Mouse (Mus musculus) kidney, embryonic 16.5 days (tissue): ENCODE measurements at regions not wholly inside any gene's neighbourhood (a gene's known extent, or its start where the extent isn't known, plus 50 kb on each side); places are given as distances from the start of the nearest gene placed in this dataset.

Experiments
- ATAC-seq: fragments of 200-750 bp; cut with Nextera tagmentation; 2 replicates; pipeline ENCODE4 v1.8.0; 2017; ENCODE audit warnings: moderate TSS enrichment; ENCODE audit not compliant: low FRiP score, low TSS enrichment
- H3K27ac ChIP-seq: fragments of 300-500 bp; sonication (generic); 2 replicates; pipeline ENCODE4 v1.5.1; 2014; ENCODE audit warnings: low read length
- H3K27me3 ChIP-seq: fragments of 300-500 bp; sonication (generic); 2 replicates; pipeline ENCODE4 v1.6.1; 2014; ENCODE audit warnings: low read length, control low read depth, mixed read lengths; ENCODE audit not compliant: insufficient read depth
- H3K36me3 ChIP-seq: fragments of 300-500 bp; sonication (generic); 2 replicates; pipeline ENCODE4 v1.6.1; 2014; ENCODE audit warnings: low read length, control low read depth, mixed read lengths; ENCODE audit not compliant: insufficient read depth
- H3K4me1 ChIP-seq: fragments of 300-500 bp; sonication (generic); 2 replicates; pipeline ENCODE4 v1.6.1; 2014; ENCODE audit warnings: low read length, control low read depth, mixed read lengths; ENCODE audit not compliant: insufficient read depth
- H3K4me2 ChIP-seq: fragments of 300-500 bp; sonication (generic); replicated peaks from 2 replicates; pipeline ENCODE4 v1.6.1; 2014; ENCODE audit warnings: low read depth, low read length
- H3K4me3 ChIP-seq: fragments of 300-500 bp; sonication (generic); 2 replicates; pipeline ENCODE4 v1.5.1; 2014; ENCODE audit warnings: mild to moderate bottlenecking, low read length
- H3K9ac ChIP-seq: fragments of 300-500 bp; sonication (generic); replicated peaks from 2 replicates; pipeline ENCODE4 v1.6.1; 2014; ENCODE audit warnings: low read length
- H3K9me3 ChIP-seq: fragments of 300-500 bp; sonication (generic); 2 replicates; pipeline ENCODE4 v1.6.1; 2016; ENCODE audit warnings: low read length, control low read depth
- WGBS: fragments of 180-500 bp; shearing (Covaris S2); extraction: QIAGEN DNeasy Blood & Tissue Kit; methylation state at CpG from one replicate; pipeline ENCODE4 v1.1.7; 2014; 5-methylcytosine and 5-hydroxymethylcytosine counted together

DNA sequence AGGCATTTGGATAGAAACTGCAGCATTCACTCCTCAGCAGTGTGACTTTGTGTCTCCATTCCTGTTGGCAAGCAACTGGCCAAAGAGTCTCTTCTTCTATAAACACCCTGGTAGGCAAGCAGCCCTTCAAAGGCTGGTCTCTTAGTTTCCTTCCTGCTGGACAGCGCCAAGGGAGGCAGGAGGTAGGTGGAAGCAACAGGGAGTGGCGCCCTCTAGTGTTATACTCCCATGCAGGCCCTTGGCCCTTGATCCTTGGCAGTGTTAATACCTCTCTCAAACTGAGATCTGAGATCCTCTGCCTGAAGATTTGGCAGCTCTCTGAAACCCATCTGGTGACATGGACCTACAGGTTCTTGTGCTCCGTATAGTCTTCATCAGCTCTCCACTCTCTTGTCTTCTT lies 51.3 kb upstream of the Opcml start:
- Histone ChIP-seq H3K9me3 (no peaks in the 10 kb centered on the region), H3K36me3 (no peaks in the 10 kb centered on the region), H3K27me3 (no peaks in the 10 kb centered on the region), H3K4me3 (no peak overlapping the region), H3K27ac (no peak overlapping the region), H3K9ac (no peak overlapping the region), H3K4me2 (no peak overlapping the region), H3K4me1 (no peaks in the 10 kb centered on the region)
- no peak for ATAC-seq
- WGBS, result 23% methylated on average over 3 of the region's 3 CpGs
